Mouse (Mus musculus): Measurements from ENCODE around the gene Exosc6.

GRCm38 (mm10) chr8:111029589-111029988 is 26.6 kb upstream of the Exosc6 start:
- TF ChIP-seq TAL1 (IDR thresholded peaks at IDR 0.05; ENCODE audit: low read length) (no peak), GATA1 (IDR thresholded peaks at IDR 0.05; ENCODE audit: low read length) (no peak)
